Mouse (Mus musculus): ENCODE data around the gene Tnf.
A peak's percentile ranks its signal among the peaks of the same experiment; 100 is the strongest.
"Not testable (repeated sequence)": the region's sequence is repeated elsewhere in the genome, so short reads cannot be mapped to it uniquely, and the experiment has no call there.

Tnf gene

DNA sequence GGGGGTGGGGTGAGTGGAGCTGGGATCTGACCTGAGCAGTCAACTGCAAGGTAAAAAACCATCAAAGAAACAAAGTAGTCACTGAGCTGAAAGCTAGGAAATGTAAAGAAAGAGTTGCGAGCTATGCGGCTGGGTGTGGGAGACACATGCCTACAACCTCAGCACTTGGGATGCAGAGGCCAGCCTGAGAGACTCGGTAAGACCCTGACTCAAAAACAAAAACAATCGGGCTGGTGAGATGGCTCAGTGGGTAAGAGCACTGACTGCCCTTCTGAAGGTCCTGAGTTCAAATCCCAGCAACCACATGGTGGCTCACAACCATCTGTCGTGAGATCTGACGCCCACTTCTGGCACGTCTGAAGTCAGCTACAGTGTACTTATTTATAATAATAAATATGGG is 32.3 kb upstream of the Tnf start:
- DNase-seq (ENCODE audit: low spot score in 2 of 2) = not testable (repeated sequence)

DNA sequence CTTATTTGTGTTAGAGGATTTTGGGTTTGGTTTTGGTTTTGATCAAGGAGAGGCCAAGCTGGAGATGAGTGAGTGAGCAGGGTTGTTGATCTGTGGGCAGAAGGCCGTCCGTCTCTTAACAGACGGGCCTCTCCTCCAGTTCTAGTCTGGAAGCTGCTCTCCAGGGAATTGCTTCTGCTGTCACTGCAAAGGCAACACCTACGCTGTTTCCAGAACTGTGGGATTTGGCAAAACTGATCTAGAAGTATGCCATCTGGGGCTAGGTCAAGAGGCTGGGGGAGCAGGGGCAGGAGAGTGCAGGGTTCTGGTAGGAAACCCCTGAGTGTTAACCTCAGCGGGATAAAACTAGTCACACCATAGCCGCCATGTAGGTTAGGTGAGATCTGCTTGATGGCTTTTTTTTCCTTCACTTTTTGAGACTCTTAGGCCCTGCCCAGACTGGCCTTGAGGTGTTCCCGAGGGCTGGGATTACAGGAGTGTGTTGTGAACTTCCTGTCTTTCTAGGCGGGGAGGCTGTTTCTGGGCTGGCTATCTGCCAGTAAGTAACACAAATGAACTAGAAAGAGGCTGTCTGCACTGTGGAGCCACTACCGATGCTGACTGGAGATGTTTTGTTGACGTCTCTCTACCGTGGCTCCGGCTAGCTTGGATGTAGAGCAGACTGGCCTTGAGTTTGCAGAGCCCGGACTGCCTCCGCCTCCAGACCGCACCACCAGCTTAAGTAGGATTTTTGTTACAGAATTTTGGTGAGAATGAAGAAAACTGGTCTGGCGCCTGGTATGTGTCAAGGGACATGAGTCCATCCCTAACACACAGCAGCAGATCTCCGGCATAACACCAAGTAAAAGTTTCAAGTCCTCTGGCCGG is 31.5 kb upstream of the Tnf start, which contains the start of gene Atp6v1g2:
Gene Atp6v1g2, plus strand, starts transcription at position 547 of the 867 bp plus-strand sequence.
- no peak for DNase-seq (ENCODE audit: low spot score in 2 of 2)

DNA sequence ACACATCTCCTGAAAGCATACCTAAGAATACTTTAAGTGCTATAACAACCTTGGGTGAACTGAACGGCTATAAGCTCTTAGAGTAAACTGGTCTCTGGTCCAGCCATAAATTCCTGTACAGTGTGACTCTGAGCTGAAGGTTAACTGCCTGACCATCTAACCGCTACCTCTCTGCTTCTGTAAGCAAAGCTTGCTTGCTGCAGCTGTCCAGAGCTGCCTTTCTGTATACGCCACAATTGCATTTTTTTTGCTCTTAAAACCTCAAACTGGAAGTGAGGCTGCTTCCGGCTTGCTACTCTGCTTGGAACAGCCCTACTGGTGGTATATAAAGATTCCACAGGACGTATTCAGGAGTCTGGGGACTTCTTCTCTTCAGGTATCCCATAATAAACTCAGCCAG is 30.9 kb upstream of the Tnf start:
- no peak for DNase-seq (ENCODE audit: low spot score in 2 of 2)

DNA sequence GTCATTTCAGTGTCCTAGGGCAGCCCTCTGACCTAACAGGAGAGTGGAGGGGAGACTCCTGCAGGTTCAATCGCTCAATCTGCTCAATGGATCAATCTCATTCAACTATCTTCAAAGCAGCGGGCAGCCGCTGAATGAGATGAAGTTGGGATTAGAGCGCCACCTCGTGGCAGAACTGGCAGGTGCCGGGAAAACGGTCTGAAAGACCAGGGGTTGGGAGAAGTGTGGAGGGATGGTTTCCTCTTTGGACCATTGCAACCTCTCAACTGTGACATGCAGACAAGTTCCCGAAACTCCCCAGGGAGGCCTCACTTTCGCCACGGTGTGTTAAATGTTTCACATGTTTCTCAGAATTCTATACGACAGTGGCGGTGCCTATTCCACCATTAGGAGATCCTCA is 30.2 kb upstream of the Tnf start:
- DNase-seq (ENCODE audit: low spot score in 2 of 2) = peak in 1 of 2 experiments; percentile 87

DNA sequence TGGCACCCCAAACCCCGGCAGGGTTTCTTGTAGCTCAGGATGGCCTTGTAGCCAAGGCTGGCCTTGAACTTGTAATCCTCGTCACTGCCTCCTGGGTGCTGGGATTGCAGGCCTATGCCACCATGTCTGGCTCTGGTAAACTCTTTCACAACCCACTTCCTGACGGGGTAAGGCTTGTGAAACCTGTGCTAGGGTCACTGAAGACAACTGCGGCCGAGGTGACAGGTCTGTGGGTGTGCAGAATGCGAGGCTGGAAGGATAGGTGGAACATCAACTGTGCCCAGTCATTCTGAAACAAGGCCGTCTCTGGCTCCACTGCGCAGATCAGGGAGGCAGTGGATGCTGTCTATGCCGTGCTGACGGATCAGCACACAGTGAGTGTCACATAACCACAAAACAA is 29.2 kb upstream of the Tnf start:
- no peak for DNase-seq (ENCODE audit: low spot score in 2 of 2)

DNA sequence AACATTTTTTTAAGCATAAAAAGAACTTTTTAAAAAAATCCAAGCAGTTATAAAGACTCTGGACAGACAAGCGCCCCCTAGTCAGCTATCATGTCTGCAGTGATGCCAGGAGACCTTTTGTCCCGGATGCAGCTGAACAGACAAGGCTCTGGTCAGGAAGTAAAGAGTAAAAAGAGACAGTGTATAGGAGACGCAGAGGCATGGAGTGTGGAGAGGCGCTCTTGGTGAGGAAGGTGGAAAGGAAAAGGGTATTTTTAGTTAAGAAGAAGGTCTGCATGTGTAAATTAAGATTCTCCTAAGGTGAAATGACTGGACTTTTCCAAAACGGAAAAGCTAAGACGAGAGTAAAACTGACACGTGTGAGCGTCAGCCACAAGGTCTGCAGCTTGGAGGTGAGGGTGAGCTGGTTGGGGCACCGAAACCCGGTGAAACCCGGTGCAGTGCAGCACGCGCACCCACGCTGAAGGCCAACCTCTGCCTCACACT is 24.8 kb upstream of the Tnf start:
- DNase-seq (ENCODE audit: low spot score in 2 of 2) = no peak

DNA sequence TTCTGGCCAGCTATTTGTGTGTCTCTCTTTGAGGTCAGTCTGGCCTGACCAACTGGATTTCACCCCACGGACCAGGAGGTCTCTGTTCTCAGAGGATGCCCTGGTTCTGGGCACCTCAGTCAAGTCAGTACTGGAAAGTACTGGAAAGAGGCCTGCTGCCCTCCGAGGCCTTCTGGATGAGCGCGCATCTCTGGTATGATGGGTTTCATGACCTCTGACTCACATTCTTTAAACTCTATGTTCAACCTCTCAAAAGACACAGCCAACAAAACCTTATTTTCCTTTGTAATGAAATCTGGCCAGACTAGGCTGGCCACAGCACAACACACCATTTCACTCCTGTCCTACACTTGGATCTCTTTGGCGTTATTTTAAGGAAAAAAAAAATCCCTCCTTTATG is 23.6 kb upstream of the Tnf start:
- DNase-seq (ENCODE audit: low spot score in 2 of 2) = no peak

DNA sequence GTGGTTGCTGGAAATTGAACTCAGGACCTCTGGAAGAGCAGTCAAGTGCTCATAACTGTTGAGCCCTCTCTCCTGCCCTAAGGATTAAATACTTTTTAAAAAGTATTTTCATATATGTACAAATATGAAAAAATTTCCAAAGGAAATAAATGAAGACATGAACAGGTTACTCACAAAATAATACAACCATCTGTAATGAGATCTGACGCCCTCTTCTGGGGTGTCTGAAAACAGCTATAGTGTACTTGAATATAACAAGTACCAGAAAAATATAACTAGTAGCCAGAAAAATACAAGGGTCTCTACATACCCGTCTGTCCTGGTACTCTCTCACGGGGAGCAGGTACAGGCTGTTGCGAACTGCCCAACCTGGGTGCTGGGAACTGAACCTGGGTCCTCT is 22.8 kb upstream of the Tnf start:
- DNase-seq (ENCODE audit: low spot score in 2 of 2) = no peak

DNA sequence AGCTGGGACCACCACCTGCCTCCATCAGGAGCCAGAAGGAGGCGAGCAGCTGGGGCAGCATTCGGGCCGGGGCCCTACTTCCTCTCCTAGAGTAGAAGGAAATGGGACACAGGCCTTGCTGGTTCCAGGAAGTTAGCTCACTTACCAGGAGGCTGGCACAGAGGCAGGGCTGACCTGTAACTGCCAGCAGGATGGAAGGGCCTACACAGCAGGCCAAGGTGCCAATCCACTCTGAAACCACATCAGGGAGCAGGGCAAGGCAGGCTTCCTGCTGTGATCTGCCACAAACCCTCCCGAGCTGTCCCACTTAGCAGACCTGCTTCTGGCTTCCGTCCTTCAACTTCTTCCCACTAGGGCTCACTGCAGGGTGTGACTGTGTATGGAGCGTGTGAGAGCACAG is 20.5 kb upstream of the Tnf start:
- DNase-seq (ENCODE audit: low spot score in 2 of 2) = no peak

DNA sequence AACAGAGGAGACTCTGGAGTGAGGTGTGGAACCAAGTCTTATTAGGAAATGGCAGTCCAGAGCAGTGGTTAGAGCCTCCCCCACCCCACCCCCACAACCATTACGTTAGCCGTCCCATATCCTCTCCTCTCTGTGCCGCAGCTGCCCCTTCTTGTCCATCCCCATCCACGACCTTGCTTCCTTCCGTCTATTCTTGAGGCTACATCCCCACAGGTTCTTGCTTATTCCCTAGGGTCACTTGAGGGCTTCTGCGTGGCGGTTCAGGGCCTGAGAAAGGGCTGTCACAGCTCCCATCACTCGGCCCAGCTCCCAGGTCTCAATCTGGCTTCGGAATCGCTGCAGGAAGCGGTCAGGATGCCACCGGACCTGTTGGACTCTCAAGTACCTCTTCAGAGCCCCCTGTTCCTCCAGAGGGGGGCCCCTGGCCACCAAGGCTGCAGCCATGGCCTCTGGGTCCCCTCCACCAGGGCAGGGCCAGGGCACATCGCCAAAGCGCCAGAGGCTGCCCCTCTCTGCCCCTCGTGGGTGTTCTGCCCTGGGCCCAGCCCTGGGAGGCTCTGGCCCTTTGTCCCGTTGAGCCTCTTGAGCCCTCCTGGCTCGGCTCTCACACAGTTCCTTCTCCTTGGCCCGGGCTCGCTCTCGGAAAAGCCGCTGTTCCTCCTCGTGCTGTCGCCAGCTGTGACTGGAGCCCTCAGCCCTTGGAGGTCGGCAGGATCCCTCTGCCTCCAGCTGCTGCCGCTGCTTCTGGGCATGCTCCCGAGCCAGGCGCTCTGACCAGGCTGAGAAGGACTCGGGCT is 18.5 kb upstream of the Tnf start, which contains the start of gene Gm16181:
Gene Gm16181, plus strand, starts transcription at position 679 of the 797 bp plus-strand sequence.
- DNase-seq (ENCODE audit: low spot score in 2 of 2) = no peak

DNA sequence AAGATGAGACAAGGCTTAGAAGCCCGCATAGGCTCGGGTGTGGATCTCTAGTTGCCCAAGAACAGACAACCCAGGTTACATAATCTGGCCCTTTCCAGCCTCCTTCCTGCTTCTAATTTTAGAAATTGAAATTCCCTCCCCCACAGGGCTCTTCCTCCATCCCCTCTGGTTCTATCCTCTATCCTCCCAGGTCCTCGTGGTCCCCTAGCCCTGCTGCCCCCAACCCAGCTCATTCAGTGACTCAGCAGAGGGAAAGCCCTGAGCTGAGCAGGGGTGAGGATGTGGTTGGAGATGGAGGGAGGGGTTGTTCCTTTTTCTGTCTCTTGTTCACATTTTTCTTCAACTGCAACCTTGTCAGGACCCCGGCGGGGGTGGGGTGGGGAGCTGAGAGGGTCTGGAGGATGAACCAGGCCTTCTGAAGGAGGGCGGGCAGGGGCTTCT is 17.8 kb upstream of the Tnf start:
- no peak for DNase-seq (ENCODE audit: low spot score in 2 of 2)

DNA sequence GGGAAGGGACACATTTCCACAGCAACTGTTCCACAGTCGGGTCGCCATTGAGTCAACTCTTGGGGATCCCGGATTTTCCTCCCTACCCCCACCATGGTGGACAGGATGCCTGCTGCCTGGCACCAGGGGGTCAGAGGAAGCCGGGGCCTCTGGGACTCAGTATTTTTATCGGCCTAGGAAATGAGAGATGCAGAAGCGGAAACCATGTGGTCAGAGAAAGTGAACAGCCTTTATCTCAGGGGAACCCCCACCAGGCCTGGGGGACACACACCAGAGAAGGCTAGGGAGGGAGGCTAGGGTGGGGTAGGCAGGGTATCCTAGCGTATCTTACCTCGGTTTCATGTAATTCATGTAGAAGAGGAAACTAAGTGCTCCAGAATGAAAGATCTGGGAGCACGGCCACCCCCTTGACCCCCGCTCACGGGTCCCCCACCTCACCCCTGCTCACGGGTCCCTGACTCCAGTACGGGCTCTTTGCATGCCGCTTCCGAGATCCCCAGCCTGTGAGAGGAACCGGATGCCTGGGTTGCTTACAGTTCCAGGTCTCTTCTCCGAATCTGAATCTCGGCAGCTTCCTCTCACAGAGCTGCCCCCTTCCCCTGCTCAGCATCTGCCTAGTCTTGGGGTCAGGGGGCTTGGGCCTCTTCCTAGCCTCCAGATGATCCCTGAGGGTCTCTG is 16.8 kb upstream of the Tnf start:
- DNase-seq (ENCODE audit: low spot score in 2 of 2) = no peak

DNA sequence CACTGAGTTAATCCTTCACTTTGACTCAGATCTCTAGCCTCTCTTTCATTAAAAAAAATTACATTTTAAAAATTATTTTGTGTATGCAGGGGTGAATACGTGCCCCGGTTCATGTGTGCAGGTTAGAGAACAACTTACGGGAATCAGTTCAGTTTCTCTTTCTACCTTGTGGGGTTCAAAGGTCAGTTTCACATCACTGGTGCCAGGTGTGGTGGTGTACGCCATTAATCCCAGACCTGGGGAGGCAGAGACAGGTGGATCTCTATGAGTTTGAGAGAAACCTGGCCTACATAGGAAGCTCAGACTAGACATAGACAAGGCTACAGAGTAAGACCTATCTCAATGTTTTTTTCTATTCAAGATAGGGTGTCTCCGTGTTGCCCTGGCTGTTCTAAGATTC is 11.3 kb upstream of the Tnf start:
- DNase-seq (ENCODE audit: low spot score in 2 of 2) = no peak

DNA sequence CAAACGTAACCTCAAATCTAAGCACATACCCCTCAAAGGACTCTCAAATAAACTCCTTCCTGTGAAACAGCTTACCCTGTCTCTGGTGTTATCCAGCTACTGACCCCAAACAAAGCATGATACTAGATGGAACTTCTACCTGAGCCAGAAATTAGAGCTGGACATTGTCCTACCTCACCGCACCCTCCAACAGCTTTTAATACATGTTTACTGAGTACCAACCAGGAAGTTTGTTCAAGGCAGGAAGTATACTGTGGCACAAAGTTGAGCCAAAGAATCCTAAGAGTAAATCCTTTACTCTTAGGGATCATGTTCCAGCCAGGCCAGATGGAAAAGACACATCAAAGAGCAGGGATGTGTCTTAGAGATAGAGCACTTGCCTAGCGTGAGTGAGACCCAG is 8.8 kb upstream of the Tnf start:
- DNase-seq (ENCODE audit: low spot score in 2 of 2) = no peak

DNA sequence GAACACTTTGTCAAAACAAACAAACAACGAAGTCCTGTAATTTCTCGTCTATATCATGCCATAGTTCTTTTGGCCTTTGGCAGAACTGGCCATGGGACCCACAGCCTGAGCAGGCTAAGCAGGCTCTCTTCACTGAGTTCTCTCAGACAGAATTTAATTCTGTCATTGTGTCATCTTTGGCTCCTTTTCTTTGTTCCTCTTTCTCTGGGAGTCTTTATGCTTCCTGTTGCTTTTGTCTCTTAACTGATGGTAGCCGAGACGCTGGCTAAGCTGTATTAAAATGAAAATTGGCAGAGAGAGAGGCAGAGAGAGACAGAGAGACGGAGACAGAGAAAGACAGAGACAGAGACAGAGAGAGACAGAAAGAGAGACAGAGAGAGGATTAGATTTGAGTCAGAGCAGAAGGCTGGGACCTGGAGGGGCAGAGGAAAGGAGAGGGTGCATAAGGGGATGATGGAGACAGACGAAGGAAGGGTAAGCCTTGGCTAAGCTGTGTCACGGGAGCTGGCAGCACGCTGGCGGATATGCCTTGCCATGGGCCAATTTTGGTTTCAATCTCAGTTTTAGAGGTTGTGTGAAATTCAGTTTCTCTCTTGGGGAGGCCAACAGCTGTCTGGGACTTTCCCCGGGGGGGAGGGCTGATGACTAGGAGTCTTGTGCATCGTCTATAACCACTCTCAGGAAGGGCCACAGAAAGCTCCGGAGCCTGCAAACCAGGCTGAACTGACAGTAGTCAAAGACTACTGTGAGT is 8.2 kb upstream of the Tnf start:
- DNase-seq (ENCODE audit: low spot score in 2 of 2) = no peak

DNA sequence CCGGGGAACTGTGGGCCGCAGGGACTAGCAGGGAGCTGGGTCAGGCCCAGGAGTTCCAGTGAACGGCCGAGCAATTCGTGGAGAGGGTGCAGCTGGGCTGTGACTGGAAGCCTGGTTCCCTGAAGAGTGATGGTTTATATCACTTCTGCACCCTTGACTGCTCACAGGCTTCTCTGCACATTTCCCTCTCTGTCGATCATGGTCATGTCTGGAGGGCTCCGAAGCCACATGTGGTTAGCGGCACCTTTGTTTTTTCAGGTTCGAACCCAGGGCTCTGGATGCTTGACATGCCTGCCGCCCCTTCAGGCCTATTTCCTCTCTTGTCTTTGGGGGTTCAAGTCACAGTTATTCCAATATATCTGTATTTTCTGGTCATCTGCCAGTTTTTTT is 3.6 kb upstream of the Tnf start:
- DNase-seq (ENCODE audit: low spot score in 2 of 2) = no peak

DNA sequence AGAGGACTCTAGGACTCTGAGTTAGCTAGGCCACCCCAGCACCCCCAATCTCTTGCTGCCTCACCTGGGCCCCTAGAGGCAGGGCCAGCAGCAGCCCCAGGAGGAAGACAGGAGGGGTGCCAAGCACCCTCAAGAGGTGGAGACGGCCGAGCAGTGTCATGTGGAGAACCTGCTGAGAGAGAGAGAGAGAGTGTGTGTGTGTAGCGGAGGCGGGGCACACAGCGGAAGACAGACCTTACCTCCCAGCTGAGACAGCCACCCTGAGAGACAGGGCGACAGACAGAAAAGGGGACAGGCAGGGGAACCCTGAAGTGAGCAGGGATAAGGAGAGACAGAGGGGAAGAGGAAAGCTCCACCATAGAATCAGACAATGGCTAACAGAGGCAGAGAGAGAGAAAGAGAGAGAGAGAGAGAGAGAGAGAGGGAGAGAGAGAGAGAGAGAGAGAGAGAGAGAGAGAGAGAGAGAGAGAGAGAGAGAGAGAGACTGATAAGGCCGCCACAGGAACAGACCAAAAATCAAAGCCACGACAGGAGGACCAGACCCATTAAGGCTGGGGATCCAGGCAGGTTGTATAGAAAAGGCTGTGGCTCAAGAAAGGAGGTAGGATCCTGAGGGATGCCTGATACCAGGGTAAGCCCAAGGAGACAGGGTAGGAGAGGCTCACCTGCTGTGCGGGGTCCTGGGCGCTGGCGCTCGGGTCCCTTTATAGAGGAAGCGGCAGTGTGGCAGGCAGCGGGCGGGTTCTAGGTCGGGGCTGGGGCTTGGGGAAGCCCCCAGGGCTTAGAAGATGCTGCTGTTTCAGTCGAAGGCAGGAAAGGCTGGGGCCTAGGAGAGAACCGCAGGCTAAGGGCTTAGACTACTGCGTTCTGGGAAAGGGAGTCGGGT is 2.9 kb upstream of the Tnf start, which contains the start of gene Lta:
Gene Lta, minus strand, starts transcription at position 858 of the 886 bp plus-strand sequence.
- no peak for DNase-seq (ENCODE audit: low spot score in 2 of 2)

DNA sequence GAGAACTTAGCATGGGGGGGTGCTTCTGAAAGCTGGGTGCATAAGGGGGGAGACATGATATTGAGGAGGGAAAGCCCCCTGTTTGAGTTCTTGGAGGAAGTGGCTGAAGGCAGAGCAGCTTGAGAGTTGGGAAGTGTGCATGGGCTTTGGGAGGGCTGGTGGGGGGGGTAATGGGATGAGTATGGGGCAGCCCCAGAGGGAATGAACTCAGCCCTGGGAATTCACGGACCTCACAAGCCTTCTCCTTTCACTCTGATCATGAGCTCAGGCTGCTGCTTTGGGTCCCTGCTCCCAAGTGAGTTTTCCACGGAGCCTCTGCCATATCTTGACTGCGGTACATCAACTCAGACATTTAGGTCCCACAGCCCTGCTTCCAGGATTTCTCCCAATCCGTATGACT is 635 bp upstream of the Tnf start:
- no peak for DNase-seq (ENCODE audit: low spot score in 2 of 2)

DNA sequence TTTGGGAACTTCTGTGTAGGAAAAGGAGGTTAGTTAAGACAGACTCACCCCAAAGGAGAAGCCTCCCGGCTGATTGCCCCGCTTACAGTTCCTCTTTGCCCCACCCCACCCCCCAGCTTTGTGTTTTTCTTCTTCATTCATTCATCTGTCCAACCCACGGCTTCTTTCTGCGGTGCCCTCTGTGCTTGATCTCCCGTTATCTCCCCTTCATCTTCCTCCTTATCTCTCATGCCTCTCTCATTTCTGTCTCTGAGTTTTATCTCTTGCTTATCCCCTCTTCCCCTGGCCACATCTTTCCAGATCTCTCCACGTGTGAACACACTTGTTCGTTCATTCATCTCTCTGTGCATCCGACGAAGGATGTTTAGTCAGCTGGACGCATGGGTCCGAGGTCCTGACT is 679 bp downstream of the Tnf start:
- DNase-seq (ENCODE audit: low spot score in 2 of 2) = no peak

DNA sequence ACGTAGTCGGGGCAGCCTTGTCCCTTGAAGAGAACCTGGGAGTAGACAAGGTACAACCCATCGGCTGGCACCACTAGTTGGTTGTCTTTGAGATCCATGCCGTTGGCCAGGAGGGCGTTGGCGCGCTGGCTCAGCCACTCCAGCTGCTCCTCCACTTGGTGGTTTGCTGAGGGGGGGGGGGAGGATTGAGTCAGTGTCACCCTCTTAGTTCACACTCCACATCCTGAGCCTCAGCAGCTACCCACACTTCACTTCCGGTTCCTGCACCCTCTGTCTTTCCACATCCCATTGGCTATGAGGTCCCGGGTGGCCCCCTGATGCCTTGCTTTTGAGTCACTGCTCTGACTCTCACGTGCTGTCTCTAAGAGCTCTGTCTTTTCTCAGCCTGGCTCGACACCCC is 1.4 kb downstream of the Tnf start:
- no peak for DNase-seq (ENCODE audit: low spot score in 2 of 2)
